Mouse (Mus musculus) MEL (cell line): ENCODE measurements at regions not wholly inside any gene's neighbourhood (a gene's known extent, or its start where the extent isn't known, plus 50 kb on each side); places are given as distances from the start of the nearest gene placed in this dataset.

Experiments used
- DNase-seq: peaks from one replicate; pipeline ENCODE4 v3.0.0; 2011; ENCODE audit warnings: low read depth, low spot score
- H3K27ac ChIP-seq: 2 replicates; pipeline ENCODE4 v1.5.1; 2012; ENCODE audit warnings: low read depth, mild to moderate bottlenecking, control low read depth, low read length, moderate library complexity; ENCODE audit not compliant: control insufficient read depth
- H3K27me3 ChIP-seq, 2 experiments: fragments of 150-350 bp in 1 of 2; sonication (generic) in 1 of 2; 2 replicates each; pipeline ENCODE4 v1.6.1; 2012; ENCODE audit warnings: low read length in 2 of 2, mild to moderate bottlenecking in 2 of 2, improper control_type of control experiment in 1 of 2, moderate library complexity in 1 of 2; ENCODE audit not compliant: insufficient read depth in 2 of 2, control insufficient read depth in 1 of 2
- H3K36me3 ChIP-seq, 2 experiments: 2 replicates each; pipeline ENCODE4 v1.6.1; 2012 to 2014; ENCODE audit warnings: low read length in 2 of 2, improper control_type of control experiment in 1 of 2, inconsistent platforms in 1 of 2, mild to moderate bottlenecking in 1 of 2; ENCODE audit not compliant: insufficient read depth in 2 of 2, control insufficient read depth in 1 of 2
- H3K4me1 ChIP-seq, 2 experiments: fragments of 150-350 bp in 1 of 2; sonication (generic) in 1 of 2; 2 replicates each; pipeline ENCODE4 v1.6.1; 2012; ENCODE audit warnings: low read length in 2 of 2, improper control_type of control experiment in 1 of 2, mild to moderate bottlenecking in 1 of 2; ENCODE audit not compliant: insufficient read depth in 2 of 2, control insufficient read depth in 1 of 2
- H3K4me3 ChIP-seq, 2 experiments: fragments of 150-350 bp in 1 of 2; sonication (generic) in 1 of 2; 2 replicates each; pipeline ENCODE4 v1.5.1; 2012; ENCODE audit warnings: low read depth in 2 of 2, low read length in 2 of 2, mild to moderate bottlenecking in 2 of 2, moderate library complexity in 2 of 2, control low read depth in 1 of 2, improper control_type of control experiment in 1 of 2; ENCODE audit not compliant: control insufficient read depth in 1 of 2, insufficient read depth in 1 of 2
- H3K79me2 ChIP-seq: 2 replicates; pipeline ENCODE4 v1.6.1; 2012; ENCODE audit warnings: mild to moderate bottlenecking, low read length, moderate library complexity; ENCODE audit not compliant: control insufficient read depth, poor library complexity, insufficient read depth
- H3K9ac ChIP-seq: 2 replicates; pipeline ENCODE4 v1.6.1; 2012; ENCODE audit warnings: low read depth, mild to moderate bottlenecking, control low read depth, low read length, moderate library complexity; ENCODE audit not compliant: control insufficient read depth, poor library complexity, severe bottlenecking
- H3K9me3 ChIP-seq: fragments of 150-350 bp; sonication (generic); replicated peaks from 2 replicates; pipeline ENCODE4 v1.6.1; 2012; ENCODE audit warnings: mild to moderate bottlenecking, low read length, improper control_type of control experiment, moderate library complexity; ENCODE audit not compliant: insufficient read depth
- CHD1 ChIP-seq: IDR thresholded peaks from 2 replicates; pipeline ENCODE4 v1.6.1; 2012; ENCODE audit warnings: low read depth, mild to moderate bottlenecking, inconsistent platforms, low read length, improper control_type of control experiment
- CTCF ChIP-seq, 3 experiments: IDR thresholded peaks in 2 of 3; conservative IDR thresholded peaks in 1 of 3; 2 replicates each; pipeline ENCODE4 v1.5.1; 2011 to 2012; ENCODE audit warnings: low read length in 3 of 3, low read depth in 2 of 3, mild to moderate bottlenecking in 2 of 3, improper control_type of control experiment in 1 of 3, inconsistent platforms in 1 of 3, mixed read lengths in 1 of 3, moderate library complexity in 1 of 3; ENCODE audit not compliant: control insufficient read depth in 1 of 3, insufficient read depth in 1 of 3, poor library complexity in 1 of 3, severe bottlenecking in 1 of 3
- EP300 ChIP-seq, 2 experiments: IDR thresholded peaks; 2 replicates each; pipeline ENCODE4 v1.6.1; 2011; ENCODE audit warnings: improper control_type of control experiment in 2 of 2, low read length in 2 of 2, low read depth in 1 of 2, mild to moderate bottlenecking in 1 of 2
- ETS1 ChIP-seq: IDR thresholded peaks from 2 replicates; pipeline ENCODE4 v1.6.1; 2012; ENCODE audit warnings: low read depth, mild to moderate bottlenecking, inconsistent platforms, low read length, improper control_type of control experiment, moderate library complexity
- GATA1 ChIP-seq: IDR thresholded peaks from 2 replicates; pipeline ENCODE4 v1.6.1; 2011; ENCODE audit warnings: low read depth, low read length, improper control_type of control experiment
- JUND ChIP-seq: IDR thresholded peaks from 2 replicates; pipeline ENCODE4 v1.6.1; 2011; ENCODE audit warnings: low read depth, mild to moderate bottlenecking, improper control_type of control experiment, low read length
- KAT2A ChIP-seq: conservative IDR thresholded peaks from 2 replicates; pipeline ENCODE4 v1.6.1; 2012; ENCODE audit warnings: low read depth, low read length, improper control_type of control experiment, inconsistent platforms
- MAX ChIP-seq: IDR thresholded peaks from 2 replicates; pipeline ENCODE4 v1.6.1; 2011; ENCODE audit warnings: low read length, improper control_type of control experiment
- MAZ ChIP-seq: IDR thresholded peaks from 2 replicates; pipeline ENCODE4 v1.6.1; 2012; ENCODE audit warnings: low read depth, mild to moderate bottlenecking, inconsistent platforms, low read length, improper control_type of control experiment
- MEF2A ChIP-seq: IDR thresholded peaks from 2 replicates; pipeline ENCODE4 v1.6.1; 2014; ENCODE audit warnings: low read depth, mild to moderate bottlenecking, inconsistent platforms, low read length, improper control_type of control experiment; ENCODE audit not compliant: poor library complexity, insufficient replicate concordance, severe bottlenecking; ENCODE audit errors: extremely low read depth
- MXI1 ChIP-seq: IDR thresholded peaks from 2 replicates; pipeline ENCODE4 v1.6.1; 2011; ENCODE audit warnings: mild to moderate bottlenecking, low read depth, low read length, improper control_type of control experiment
- MYC ChIP-seq: IDR thresholded peaks from 2 replicates; pipeline ENCODE4 v1.6.1; 2011; ENCODE audit warnings: low read depth, mild to moderate bottlenecking, low read length, improper control_type of control experiment, moderate library complexity
- NELFE ChIP-seq: IDR thresholded peaks from 2 replicates; pipeline ENCODE4 v1.6.1; 2011; ENCODE audit warnings: low read depth, low read length, improper control_type of control experiment
- NRF1 ChIP-seq: IDR thresholded peaks from 2 replicates; pipeline ENCODE4 v1.6.1; 2014; ENCODE audit warnings: low read depth, mild to moderate bottlenecking, inconsistent platforms, low read length, improper control_type of control experiment, moderate library complexity; ENCODE audit not compliant: poor library complexity, insufficient read depth, severe bottlenecking
- POLR2AphosphoS2 ChIP-seq: IDR thresholded peaks from 2 replicates; pipeline ENCODE4 v1.6.1; 2011; ENCODE audit warnings: low read length, improper control_type of control experiment
- POLR2AphosphoS5 ChIP-seq: IDR thresholded peaks from 2 replicates; pipeline ENCODE4 v1.6.1; 2012; ENCODE audit warnings: low read depth, borderline replicate concordance, mild to moderate bottlenecking, inconsistent platforms, low read length, moderate library complexity, mixed read lengths
- RCOR1 ChIP-seq: IDR thresholded peaks from 2 replicates; pipeline ENCODE4 v1.6.1; 2012; ENCODE audit warnings: low read depth, mild to moderate bottlenecking, inconsistent platforms, low read length, improper control_type of control experiment
- SMC3 ChIP-seq: IDR thresholded peaks from 2 replicates; pipeline ENCODE4 v1.6.1; 2011; ENCODE audit warnings: low read depth, low read length, improper control_type of control experiment
- USF1 ChIP-seq: IDR thresholded peaks from 2 replicates; pipeline ENCODE4 v1.6.1; 2014; ENCODE audit warnings: low read depth, mild to moderate bottlenecking, inconsistent platforms, low read length, improper control_type of control experiment, moderate library complexity
- USF2 ChIP-seq, 2 experiments: IDR thresholded peaks; 2 replicates each; pipeline ENCODE4 v1.6.1; 2011 to 2012; ENCODE audit warnings: improper control_type of control experiment in 2 of 2, low read length in 2 of 2, borderline replicate concordance in 1 of 2, inconsistent platforms in 1 of 2, low read depth in 1 of 2, mild to moderate bottlenecking in 1 of 2; ENCODE audit not compliant: insufficient read depth in 1 of 2
- ZKSCAN1 ChIP-seq: IDR thresholded peaks from 2 replicates; pipeline ENCODE4 v1.6.1; 2012; ENCODE audit warnings: low read depth, mild to moderate bottlenecking, inconsistent platforms, low read length, improper control_type of control experiment, moderate library complexity
- ZMIZ1 ChIP-seq: IDR thresholded peaks from 2 replicates; pipeline ENCODE4 v1.6.1; 2012; ENCODE audit warnings: low read depth, mild to moderate bottlenecking, inconsistent platforms, low read length, improper control_type of control experiment, moderate library complexity
- ZNF384 ChIP-seq: IDR thresholded peaks from 2 replicates; pipeline ENCODE4 v1.6.1; 2012; ENCODE audit warnings: low read depth, mild to moderate bottlenecking, inconsistent platforms, low read length, improper control_type of control experiment

GRCm38 (mm10) chr7:115132595-115132994, 389.1 kb downstream of the Insc start:
- H3K36me3 ChIP-seq, result no peaks in the 10 kb centered on the region
- no peak overlapping the region for H3K27ac ChIP-seq
- no peaks in the 10 kb centered on the region for H3K9me3 ChIP-seq
- H3K79me2 ChIP-seq, result no peaks in the 10 kb centered on the region
- DNase-seq, result no peak
- H3K9ac ChIP-seq, result no peak overlapping the region
- H3K4me3 ChIP-seq, result no peak overlapping the region
- H3K27me3 ChIP-seq, result no peaks in the 10 kb centered on the region
- TF ChIP-seq MAX (no peak), NRF1 (no peak), USF1 (no peak), MXI1 (no peak), NELFE (no peak)
- H3K4me1 ChIP-seq, result no peaks in the 10 kb centered on the region

DNA sequence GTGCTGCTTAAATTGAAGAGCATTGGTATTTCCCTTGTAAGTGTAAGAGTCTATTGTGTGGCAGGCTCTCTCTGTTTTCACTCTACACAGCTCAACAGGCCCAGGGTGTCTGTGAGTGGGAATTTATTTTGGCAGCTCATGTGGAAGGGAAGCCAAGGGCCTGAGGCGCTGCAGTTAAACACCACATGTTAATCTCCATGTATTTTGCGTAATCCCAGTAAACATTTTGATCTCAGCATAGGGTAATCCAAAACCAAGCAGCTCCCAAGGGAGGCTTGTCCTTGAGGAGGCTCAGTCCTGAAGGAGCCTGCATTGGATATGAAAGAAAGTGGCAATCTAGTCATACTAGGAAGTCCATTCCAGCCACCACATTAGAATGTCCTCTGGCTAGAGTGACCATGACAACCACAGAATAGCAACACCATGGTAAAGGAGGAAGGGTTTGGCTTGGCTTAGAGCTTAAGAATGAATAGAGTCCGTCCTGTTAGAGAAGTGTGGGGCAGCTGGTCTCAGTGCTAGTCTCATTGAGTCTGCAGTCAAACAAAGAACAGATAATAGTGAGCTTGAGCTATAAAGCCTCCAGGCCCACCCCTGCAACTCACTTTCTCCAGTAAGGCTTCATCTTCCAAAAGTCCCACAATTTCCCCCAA, 391.6 kb downstream of the Insc start:
- H3K27ac ChIP-seq, result no peak overlapping the region
- H3K79me2 ChIP-seq, result no peaks in the 10 kb centered on the region

GRCm38 (mm10) chr7:115140286-115140685, 396.8 kb downstream of the Insc start:
- Histone ChIP-seq H3K79me2 (no peaks in the 10 kb centered on the region), H3K9ac (no peak overlapping the region), H3K4me1 (no peaks in the 10 kb centered on the region), H3K4me3 (no peak overlapping the region), H3K36me3 (no peaks in the 10 kb centered on the region), H3K9me3 (no peaks in the 10 kb centered on the region), H3K27me3 (no peaks in the 10 kb centered on the region), H3K27ac (no peak overlapping the region)
- no peak for TF ChIP-seq ETS1
- TF ChIP-seq CTCF (IDR thresholded peaks at IDR 0.05 in 2 of 3, conservative IDR thresholded peaks at IDR 0.05 in 1 of 3; ENCODE audit: control insufficient read depth in 1 of 3, insufficient read depth in 1 of 3, low read depth in 2 of 3, low read length in 3 of 3, poor library complexity in 1 of 3, severe bottlenecking in 1 of 3), result no peak
- no peak for TF ChIP-seq NELFE
- no peak for TF ChIP-seq JUND
- TF ChIP-seq ZKSCAN1, result no peak
- no peak for TF ChIP-seq MEF2A
- TF ChIP-seq RCOR1, result no peak
- no peak for TF ChIP-seq KAT2A
- DNase-seq, result no peak

More for the DNA sequence above, 391.6 kb downstream of the Insc start:
- no peak overlapping the region for H3K4me3 ChIP-seq
- no peak for TF ChIP-seq SMC3
- no peak for TF ChIP-seq CTCF (IDR thresholded peaks at IDR 0.05 in 2 of 3, conservative IDR thresholded peaks at IDR 0.05 in 1 of 3; ENCODE audit: control insufficient read depth in 1 of 3, insufficient read depth in 1 of 3, low read depth in 2 of 3, low read length in 3 of 3, poor library complexity in 1 of 3, severe bottlenecking in 1 of 3)
- TF ChIP-seq USF2 (IDR thresholded peaks at IDR 0.05; ENCODE audit: borderline replicate concordance in 1 of 2, insufficient read depth in 1 of 2, low read depth in 1 of 2, low read length in 2 of 2), result no peak
- no peak for TF ChIP-seq MEF2A
- no peak for TF ChIP-seq ZKSCAN1
- no peak for TF ChIP-seq POLR2AphosphoS2
- TF ChIP-seq ZMIZ1, result no peak
- no peak for TF ChIP-seq EP300 (IDR thresholded peaks at IDR 0.05; ENCODE audit: low read depth in 1 of 2, low read length in 2 of 2)
- no peak for TF ChIP-seq GATA1
- no peak for TF ChIP-seq RCOR1
- no peak for TF ChIP-seq MAZ
- no peak for TF ChIP-seq MYC
- no peak for TF ChIP-seq ZNF384
- TF ChIP-seq NRF1, result no peak
- TF ChIP-seq POLR2AphosphoS5, result no peak
- no peak for TF ChIP-seq CHD1
- TF ChIP-seq KAT2A, result no peak
- no peak overlapping the region for H3K9ac ChIP-seq
- H3K4me1 ChIP-seq, result no peaks in the 10 kb centered on the region
- no peak for DNase-seq
- H3K27me3 ChIP-seq, result no peaks in the 10 kb centered on the region
- no peaks in the 10 kb centered on the region for H3K36me3 ChIP-seq
- no peaks in the 10 kb centered on the region for H3K9me3 ChIP-seq
